Mouse (Mus musculus): ENCODE data around the gene Slc18b1. TPM values are rescaled to one million over a fixed set of nuclear protein-coding genes. Genes with fewer than 3 reads are reported as not detected.

The Slc18b1 gene
- polyA plus RNA-seq, 1 experiment from 2014 or later, result 15.8 TPM

GRCm38 (mm10) chr10:23798142-23798541 lies 1.4 kb downstream of the Slc18b1 start:
- DNase-seq (ENCODE audit: low spot score), result no peak
- no peak for ATAC-seq (ENCODE audit: insufficient read depth, low FRiP score, low TSS enrichment)
- no peak overlapping the region for H3K9ac ChIP-seq (ENCODE audit: low read length)
- 86% methylated on average over 1 of the region's 1 CpGs for WGBS
- no peaks in the 10 kb centered on the region for H3K27me3 ChIP-seq (ENCODE audit: control insufficient read depth, insufficient read depth, low read length)
- H3K4me3 ChIP-seq (ENCODE audit: low read depth, low read length), result no peak overlapping the region
- H3K36me3 ChIP-seq (ENCODE audit: control insufficient read depth, insufficient read depth, low read length), result no peaks in the 10 kb centered on the region
- no peaks in the 10 kb centered on the region for H3K4me1 ChIP-seq (ENCODE audit: control insufficient read depth, insufficient read depth, low read length)
- no peak overlapping the region for H3K27ac ChIP-seq (ENCODE audit: low read depth, low read length)
- H3K9me3 ChIP-seq (ENCODE audit: control insufficient read depth, low read length), result no peaks in the 10 kb centered on the region
- no peak overlapping the region for H3K4me2 ChIP-seq (ENCODE audit: low read depth)

GRCm38 (mm10) chr10:23799933-23800332 lies 3.1 kb downstream of the Slc18b1 start:
- Histone ChIP-seq H3K36me3 (ENCODE audit: control insufficient read depth, insufficient read depth, low read length) (no peaks in the 10 kb centered on the region), H3K9ac (ENCODE audit: low read length) (no peak overlapping the region), H3K4me2 (ENCODE audit: low read depth) (no peak overlapping the region), H3K27ac (ENCODE audit: low read depth, low read length) (no peak overlapping the region), H3K4me3 (ENCODE audit: low read depth, low read length) (no peak overlapping the region), H3K9me3 (ENCODE audit: control insufficient read depth, low read length) (no peaks in the 10 kb centered on the region), H3K27me3 (ENCODE audit: control insufficient read depth, insufficient read depth, low read length) (no peaks in the 10 kb centered on the region), H3K4me1 (ENCODE audit: control insufficient read depth, insufficient read depth, low read length) (no peaks in the 10 kb centered on the region)
- ATAC-seq (ENCODE audit: insufficient read depth, low FRiP score, low TSS enrichment), result no peak
- 21% methylated on average over 3 of the region's 3 CpGs for whole genome bisulfite sequencing
- peak; percentile 11 for DNase-seq (ENCODE audit: low spot score)

DNA sequence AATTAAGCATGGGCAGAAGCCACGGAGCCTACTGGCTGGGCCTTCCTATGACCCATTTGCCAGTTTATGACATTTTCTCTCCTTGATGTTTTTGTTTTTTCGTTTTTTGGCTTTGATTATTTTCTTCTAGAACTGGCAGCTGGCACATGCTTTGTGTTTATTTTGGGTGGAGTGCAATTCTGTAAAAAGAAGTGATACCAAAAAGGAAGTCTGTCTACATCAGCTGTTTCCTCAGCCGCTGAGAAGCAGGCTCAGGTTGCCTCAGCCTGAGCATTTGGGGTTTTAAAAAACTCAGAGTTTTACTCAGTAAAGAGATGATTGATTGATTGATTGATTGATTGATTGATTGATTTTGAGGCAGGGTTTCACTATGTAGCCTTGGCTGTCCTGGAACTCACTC lies 6.1 kb downstream of the Slc18b1 start:
- ATAC-seq (ENCODE audit: insufficient read depth, low FRiP score, low TSS enrichment) (no peak), DNase-seq (ENCODE audit: low spot score) (peak; percentile 2)
- no peaks in the 10 kb centered on the region for H3K9me3 ChIP-seq (ENCODE audit: control insufficient read depth, low read length)
- H3K4me2 ChIP-seq (ENCODE audit: low read depth), result no peak overlapping the region
- WGBS, result 76% methylated on average over 3 of the region's 3 CpGs
- no peak overlapping the region for H3K27ac ChIP-seq (ENCODE audit: low read depth, low read length)
- H3K9ac ChIP-seq (ENCODE audit: low read length), result no peak overlapping the region
- no peaks in the 10 kb centered on the region for H3K36me3 ChIP-seq (ENCODE audit: control insufficient read depth, insufficient read depth, low read length)
- H3K4me3 ChIP-seq (ENCODE audit: low read depth, low read length), result no peak overlapping the region
- no peaks in the 10 kb centered on the region for H3K27me3 ChIP-seq (ENCODE audit: control insufficient read depth, insufficient read depth, low read length)
- no peaks in the 10 kb centered on the region for H3K4me1 ChIP-seq (ENCODE audit: control insufficient read depth, insufficient read depth, low read length)

GRCm38 (mm10) chr10:23804665-23805064 lies 7.9 kb downstream of the Slc18b1 start:
- Histone ChIP-seq H3K9me3 (ENCODE audit: control insufficient read depth, low read length) (no peaks in the 10 kb centered on the region), H3K4me3 (ENCODE audit: low read depth, low read length) (no peak overlapping the region)
- WGBS, result 67% methylated on average over 3 of the region's 3 CpGs

DNA sequence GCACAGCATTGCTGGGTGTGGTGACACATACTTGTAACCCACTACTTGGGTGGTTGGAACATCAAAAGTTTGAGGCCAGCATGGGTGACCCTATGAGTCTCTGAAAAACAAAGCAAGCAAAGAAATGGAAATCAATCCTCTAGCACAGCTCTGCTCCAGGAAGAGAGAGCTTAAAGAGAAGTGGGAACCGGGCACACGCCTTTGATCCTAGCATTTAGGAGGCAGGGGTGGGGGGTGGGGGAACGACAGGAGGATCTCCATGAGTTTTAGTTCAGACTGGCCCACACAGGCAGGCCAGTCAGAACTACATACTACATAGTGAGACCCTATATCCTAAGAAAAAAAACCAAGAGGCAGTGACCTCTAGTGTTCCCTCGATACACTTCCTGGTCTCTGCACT lies 9.4 kb downstream of the Slc18b1 start:
- WGBS, result 29% methylated on average over 4 of the region's 4 CpGs
- Histone ChIP-seq H3K36me3 (ENCODE audit: control insufficient read depth, insufficient read depth, low read length) (no peaks in the 10 kb centered on the region), H3K27ac (ENCODE audit: low read depth, low read length) (no peak overlapping the region), H3K27me3 (ENCODE audit: control insufficient read depth, insufficient read depth, low read length) (no peaks in the 10 kb centered on the region), H3K9me3 (ENCODE audit: control insufficient read depth, low read length) (no peaks in the 10 kb centered on the region), H3K4me3 (ENCODE audit: low read depth, low read length) (no peak overlapping the region), H3K4me1 (ENCODE audit: control insufficient read depth, insufficient read depth, low read length) (no peaks in the 10 kb centered on the region), H3K9ac (ENCODE audit: low read length) (no peak overlapping the region), H3K4me2 (ENCODE audit: low read depth) (no peak overlapping the region)
- DNase-seq (ENCODE audit: low spot score) (no peak), ATAC-seq (ENCODE audit: insufficient read depth, low FRiP score, low TSS enrichment) (no peak)

More at GRCm38 (mm10) chr10:23804665-23805064, 7.9 kb downstream of the Slc18b1 start:
- Histone ChIP-seq H3K9ac (ENCODE audit: low read length) (no peak overlapping the region), H3K36me3 (ENCODE audit: control insufficient read depth, insufficient read depth, low read length) (no peaks in the 10 kb centered on the region), H3K4me2 (ENCODE audit: low read depth) (no peak overlapping the region), H3K27ac (ENCODE audit: low read depth, low read length) (no peak overlapping the region), H3K4me1 (ENCODE audit: control insufficient read depth, insufficient read depth, low read length) (no peaks in the 10 kb centered on the region), H3K27me3 (ENCODE audit: control insufficient read depth, insufficient read depth, low read length) (no peaks in the 10 kb centered on the region)
- DNase-seq (ENCODE audit: low spot score), result no peak
- no peak for ATAC-seq (ENCODE audit: insufficient read depth, low FRiP score, low TSS enrichment)

DNA sequence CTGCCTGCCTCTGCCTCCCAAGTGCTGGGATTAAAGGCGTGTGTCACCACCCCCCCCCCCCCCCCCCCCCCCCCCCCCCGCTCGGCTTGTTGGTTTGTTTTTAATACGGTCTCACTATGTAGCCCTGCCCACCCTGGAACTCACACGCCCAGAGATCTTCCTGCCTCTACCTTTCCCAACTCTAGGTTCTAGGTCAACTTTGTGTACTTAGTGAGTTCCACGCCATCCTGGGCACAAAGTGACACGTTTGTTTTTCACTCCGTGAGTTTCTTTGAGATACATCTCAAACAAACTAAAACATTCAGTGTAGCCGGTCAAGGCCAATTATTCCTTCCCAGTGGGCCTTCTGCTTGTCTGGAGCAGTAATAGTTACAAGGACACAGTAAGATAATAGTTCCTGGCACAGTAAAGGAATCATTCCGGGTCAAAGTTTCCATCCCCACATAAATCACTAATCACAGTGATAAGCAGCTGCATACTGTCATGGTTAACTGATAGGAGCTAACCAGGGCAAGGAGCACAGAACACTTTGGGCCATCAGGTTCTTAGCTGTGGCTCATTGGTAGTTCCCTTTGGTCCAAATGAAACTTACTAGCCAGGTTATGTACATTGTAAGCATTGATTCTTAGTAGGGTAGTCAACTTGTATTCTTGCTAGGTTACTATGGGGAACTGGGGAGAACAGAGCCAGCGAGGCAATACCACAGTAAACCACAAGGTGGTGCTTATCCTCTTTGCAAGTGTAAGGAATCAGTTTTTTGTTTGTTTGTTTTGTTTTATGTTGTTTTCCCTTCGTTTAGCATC lies 15.1 kb downstream of the Slc18b1 start:
- Histone ChIP-seq H3K9ac (ENCODE audit: low read length) (no peak overlapping the region), H3K4me3 (ENCODE audit: low read depth, low read length) (no peak overlapping the region), H3K4me1 (ENCODE audit: control insufficient read depth, insufficient read depth, low read length) (no peaks in the 10 kb centered on the region), H3K9me3 (ENCODE audit: control insufficient read depth, low read length) (no peaks in the 10 kb centered on the region), H3K27me3 (ENCODE audit: control insufficient read depth, insufficient read depth, low read length) (no peaks in the 10 kb centered on the region), H3K36me3 (ENCODE audit: control insufficient read depth, insufficient read depth, low read length) (no peaks in the 10 kb centered on the region), H3K4me2 (ENCODE audit: low read depth) (no peak overlapping the region), H3K27ac (ENCODE audit: low read depth, low read length) (no peak overlapping the region)
- ATAC-seq (ENCODE audit: insufficient read depth, low FRiP score, low TSS enrichment), result no peak; the same call in 1 of the 2 replicates
- 79% methylated on average over 8 of the region's 12 CpGs for WGBS
- peak; percentile 57 for DNase-seq (ENCODE audit: low spot score)

DNA sequence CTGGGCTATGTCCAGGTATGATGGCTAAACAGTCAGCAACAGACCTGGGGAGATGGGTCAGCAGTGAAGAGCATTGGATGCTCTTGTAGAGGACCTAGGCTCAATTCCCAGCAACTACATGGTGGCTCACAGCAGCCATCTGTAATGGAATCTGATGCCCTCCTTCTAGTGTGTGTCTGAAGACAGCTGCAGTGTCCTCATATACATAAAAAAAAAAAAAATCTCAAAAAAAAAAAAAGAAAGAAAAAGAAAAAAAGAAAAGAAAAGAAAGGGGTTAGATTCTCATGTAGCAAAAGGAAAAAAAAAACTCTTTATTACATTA lies 15.6 kb downstream of the Slc18b1 start:
- Histone ChIP-seq H3K4me1 (ENCODE audit: control insufficient read depth, insufficient read depth, low read length) (no peaks in the 10 kb centered on the region), H3K4me3 (ENCODE audit: low read depth, low read length) (no peak overlapping the region), H3K27me3 (ENCODE audit: control insufficient read depth, insufficient read depth, low read length) (no peaks in the 10 kb centered on the region), H3K4me2 (ENCODE audit: low read depth) (no peak overlapping the region), H3K9ac (ENCODE audit: low read length) (no peak overlapping the region), H3K27ac (ENCODE audit: low read depth, low read length) (no peak overlapping the region), H3K36me3 (ENCODE audit: control insufficient read depth, insufficient read depth, low read length) (no peaks in the 10 kb centered on the region), H3K9me3 (ENCODE audit: control insufficient read depth, low read length) (no peaks in the 10 kb centered on the region)
- DNase-seq (ENCODE audit: low spot score), result no peak
- ATAC-seq (ENCODE audit: insufficient read depth, low FRiP score, low TSS enrichment), result no peak; the same call in 1 of the 2 replicates

- H3K4me2 ChIP-seq (ENCODE audit: low read depth), result no peak overlapping the region
- H3K9ac ChIP-seq (ENCODE audit: low read length), result no peak overlapping the region
- H3K27ac ChIP-seq (ENCODE audit: low read depth, low read length), result no peak overlapping the region
- H3K9me3 ChIP-seq (ENCODE audit: control insufficient read depth, low read length), result no peaks in the 10 kb centered on the region
- no peaks in the 10 kb centered on the region for H3K36me3 ChIP-seq (ENCODE audit: control insufficient read depth, insufficient read depth, low read length)
- no peaks in the 10 kb centered on the region for H3K27me3 ChIP-seq (ENCODE audit: control insufficient read depth, insufficient read depth, low read length)
- no peak overlapping the region for H3K4me3 ChIP-seq (ENCODE audit: low read depth, low read length)
- H3K4me1 ChIP-seq (ENCODE audit: control insufficient read depth, insufficient read depth, low read length), result no peaks in the 10 kb centered on the region
- WGBS, result 60% methylated on average over 11 of the region's 11 CpGs
- ATAC-seq (ENCODE audit: insufficient read depth, low FRiP score, low TSS enrichment), result peak; percentile 62
- DNase-seq (ENCODE audit: low spot score), result no peak
These were observed 16.3 kb downstream of the Slc18b1 start for GRCm38 (mm10) chr10:23812852-23813766.
